Mouse (Mus musculus) testis, adult 2 months (tissue): ENCODE measurements around the gene Psmb3.

ENCODE experiments used
- CTCF ChIP-seq: fragments of 200-500 bp; IDR thresholded peaks from 2 replicates; pipeline ENCODE4 v1.5.1; 2012; ENCODE audit warnings: low read depth, mild to moderate bottlenecking, inconsistent platforms, low read length, moderate library complexity; ENCODE audit not compliant: control insufficient read depth, insufficient read depth, insufficient replicate concordance
- POLR2A ChIP-seq: fragments of 200-500 bp; IDR thresholded peaks from 2 replicates; pipeline ENCODE4 v1.6.1; 2012; ENCODE audit warnings: low read depth, mild to moderate bottlenecking, inconsistent platforms, low read length, moderate library complexity; ENCODE audit not compliant: control insufficient read depth

GRCm38 (mm10) chr11:97658751-97659266 lies 44.4 kb upstream of the Psmb3 start:
- TF ChIP-seq CTCF (no peak), POLR2A (no peak)
